Mouse (Mus musculus): ENCODE data around the gene Gm6902. TPM values are rescaled to one million over a fixed set of nuclear protein-coding genes. Genes with fewer than 3 reads are reported as not detected.
"Not testable (repeated sequence)": the region's sequence is repeated elsewhere in the genome, so short reads cannot be mapped to it uniquely, and the experiment has no call there.

The Gm6902 gene
- total RNA-seq (2021), result not detected

GRCm38 (mm10) chr7:23278800-23279199, at the start of gene Gm6902:
Gene Gm6902 (minus strand): TSS chr7:23278900.
- DNase-seq; intact Hi-C loops (cut with DNase I): not testable (repeated sequence)

- intact Hi-C loops (cut with DNase I); DNase-seq: not testable (repeated sequence)
Observed at GRCm38 (mm10) chr7:23300892-23301291, 22.2 kb upstream of the Gm6902 start, which contains the start of gene Nlrp4e. Gene Nlrp4e (plus strand): TSS chr7:23301192.

- DNase-seq; intact Hi-C loops (cut with DNase I): not testable (repeated sequence)
Observed at GRCm38 (mm10) chr7:23251582-23251981, 27.1 kb downstream of the Gm6902 start, which contains the start of gene Vmn1r166. Gene Vmn1r166 (minus strand): TSS chr7:23251682.

Other genes with a start within 250 kb of the Gm6902 start
- not detected for gene Vmn1r163, start 223.4 kb downstream of the Gm6902 start, total RNA-seq (2021)
- gene Gm8720, start 211.4 kb downstream of the Gm6902 start, total RNA-seq (2021), result not detected
- gene Gm10662, start 134.4 kb downstream of the Gm6902 start, total RNA-seq (2021), result not detected
- not detected for gene Vmn1r165, start 61.6 kb downstream of the Gm6902 start, total RNA-seq (2021)
- gene Vmn1r166, start 27.2 kb downstream of the Gm6902 start, total RNA-seq (2021), result not detected
- not detected for gene Nlrp4e, start 22.3 kb upstream of the Gm6902 start, total RNA-seq (2021)
- not detected for gene Nlrp5, start 107.0 kb upstream of the Gm6902 start, total RNA-seq (2021)
- not detected for gene Vmn1r167, start 228.3 kb upstream of the Gm6902 start, total RNA-seq (2021)